Mouse (Mus musculus) neural tube, embryonic 13.5 days (tissue): ENCODE measurements at regions not wholly inside any gene's neighbourhood (a gene's known extent, or its start where the extent isn't known, plus 50 kb on each side); places are given as distances from the start of the nearest gene placed in this dataset.
A peak's percentile ranks its signal among the peaks of the same experiment; 100 is the strongest.

Experiments
- ATAC-seq: fragments of 200-750 bp; cut with Nextera tagmentation; 2 replicates; pipeline ENCODE4 v1.8.0; 2017; ENCODE audit warnings: low read depth, mild to moderate bottlenecking, moderate TSS enrichment, moderate library complexity
- H3K27ac ChIP-seq: fragments of 300-500 bp; sonication (generic); replicated peaks from 2 replicates; pipeline ENCODE4 v1.5.1; 2015; ENCODE audit warnings: moderate library complexity, mild to moderate bottlenecking, inconsistent platforms
- H3K27me3 ChIP-seq: fragments of 300-500 bp; sonication (generic); 2 replicates; pipeline ENCODE4 v1.6.1; 2015; ENCODE audit warnings: mild to moderate bottlenecking, inconsistent platforms
- H3K36me3 ChIP-seq: fragments of 300-500 bp; sonication (generic); 2 replicates; pipeline ENCODE4 v1.6.1; 2015; ENCODE audit warnings: mild to moderate bottlenecking, inconsistent platforms
- H3K4me1 ChIP-seq: fragments of 300-500 bp; sonication (generic); replicated peaks from 2 replicates; pipeline ENCODE4 v1.6.1; 2015; ENCODE audit warnings: inconsistent platforms
- H3K4me2 ChIP-seq: fragments of 300-500 bp; sonication (generic); 2 replicates; pipeline ENCODE4 v1.6.1; 2015; ENCODE audit warnings: inconsistent platforms, mild to moderate bottlenecking, moderate library complexity
- H3K4me3 ChIP-seq: fragments of 300-500 bp; sonication (generic); 2 replicates; pipeline ENCODE4 v1.5.1; 2015; ENCODE audit warnings: mild to moderate bottlenecking, inconsistent platforms
- H3K9ac ChIP-seq: fragments of 300-500 bp; sonication (generic); 2 replicates; pipeline ENCODE4 v1.6.1; 2015; ENCODE audit warnings: moderate library complexity, mild to moderate bottlenecking, inconsistent platforms
- H3K9me3 ChIP-seq: fragments of 300-500 bp; sonication (generic); 2 replicates; pipeline ENCODE4 v1.6.1; 2016; ENCODE audit warnings: inconsistent platforms
- WGBS: fragments of 180-500 bp; shearing (Covaris S2); methylation state at CpG from one replicate; pipeline ENCODE4 v1.1.7; 2015; 5-methylcytosine and 5-hydroxymethylcytosine counted together

GRCm38 (mm10) chr6:50008869-50009268, 101.2 kb upstream of the Mpp6 start:
- Histone ChIP-seq H3K4me3 (no peak overlapping the region), H3K4me2 (no peak overlapping the region), H3K27ac (no peak overlapping the region), H3K36me3 (no peaks in the 10 kb centered on the region), H3K9me3 (no peaks in the 10 kb centered on the region), H3K9ac (no peak overlapping the region), H3K27me3 (no peaks in the 10 kb centered on the region), H3K4me1 (peaks cover 20% of the 10 kb centered on the region)
- ATAC-seq, result no peak
- 66% methylated on average over 3 of the region's 3 CpGs for WGBS

DNA sequence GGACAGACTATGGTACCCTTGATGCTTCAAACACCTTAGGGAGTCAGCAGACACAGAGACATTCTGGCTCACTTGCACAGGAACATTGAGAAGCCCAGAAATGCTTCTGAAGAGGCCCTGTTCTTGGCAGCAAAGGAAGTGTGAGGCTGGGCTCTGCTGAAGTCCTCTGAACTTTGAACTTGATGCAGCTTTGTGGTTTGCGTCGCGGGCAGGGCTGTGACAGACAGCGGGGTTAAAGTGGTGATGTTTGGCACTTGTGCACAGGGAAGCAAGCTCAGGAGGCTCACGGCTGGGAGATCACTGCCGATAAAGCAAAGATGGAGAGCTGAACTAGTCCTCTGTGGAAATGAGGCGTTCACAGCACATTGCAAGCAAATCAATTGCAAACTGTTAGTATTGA, 100.7 kb upstream of the Mpp6 start:
- Histone ChIP-seq H3K9me3 (no peaks in the 10 kb centered on the region), H3K4me1 (peaks cover 20% of the 10 kb centered on the region), H3K4me2 (no peak overlapping the region), H3K9ac (no peak overlapping the region), H3K27ac (no peak overlapping the region), H3K27me3 (no peaks in the 10 kb centered on the region), H3K4me3 (no peak overlapping the region), H3K36me3 (no peaks in the 10 kb centered on the region)
- no peak for ATAC-seq
- WGBS, result 79% methylated on average over 7 of the region's 7 CpGs

DNA sequence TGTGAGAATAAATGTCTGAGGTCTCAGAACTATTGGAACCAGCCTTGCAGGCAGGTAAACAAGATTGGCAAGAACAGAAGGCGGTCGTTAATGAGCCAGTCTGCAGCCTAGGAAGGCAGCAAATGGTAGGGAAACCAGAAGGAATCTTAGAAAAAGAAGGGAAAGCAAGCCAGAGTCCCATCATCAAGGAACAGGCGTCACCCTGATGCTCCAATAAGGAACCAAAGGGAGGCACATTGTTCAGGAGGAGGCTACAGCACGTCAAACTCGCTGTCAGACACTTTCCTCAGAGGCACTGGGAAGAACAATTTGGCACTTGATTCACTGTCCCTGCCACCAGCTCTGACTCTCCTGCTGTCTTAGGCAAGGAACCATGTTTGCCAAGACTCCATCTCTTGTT, 100.2 kb upstream of the Mpp6 start:
- ATAC-seq, result no peak
- no peak overlapping the region for H3K9ac ChIP-seq
- H3K9me3 ChIP-seq, result no peaks in the 10 kb centered on the region
- H3K4me3 ChIP-seq, result no peak overlapping the region
- no peak overlapping the region for H3K4me2 ChIP-seq
- no peaks in the 10 kb centered on the region for H3K27me3 ChIP-seq
- no peaks in the 10 kb centered on the region for H3K36me3 ChIP-seq
- H3K27ac ChIP-seq, result no peak overlapping the region
- H3K4me1 ChIP-seq, result peaks cover 20% of the 10 kb centered on the region
- 78% methylated on average over 5 of the region's 5 CpGs for WGBS

DNA sequence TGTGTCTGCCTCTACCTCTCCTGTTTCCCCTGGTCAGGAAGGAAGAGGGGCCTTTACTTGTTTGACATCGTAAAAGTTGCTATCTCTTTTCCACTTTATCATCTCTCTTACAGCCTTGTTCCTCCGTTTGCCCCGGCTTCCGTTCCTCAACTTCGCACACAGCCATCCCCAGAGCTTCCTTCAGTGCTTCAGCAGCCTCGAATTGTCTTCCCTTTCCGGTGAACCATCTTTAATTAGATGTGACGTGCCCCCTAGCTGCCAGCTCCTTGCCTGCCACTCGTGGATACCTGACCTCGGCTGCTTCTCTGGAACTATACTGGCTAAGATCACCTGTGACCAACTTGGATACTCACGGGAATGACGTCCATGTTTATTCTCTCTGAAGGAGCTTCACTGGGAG, 99.0 kb upstream of the Mpp6 start:
- Histone ChIP-seq H3K9me3 (no peaks in the 10 kb centered on the region), H3K27me3 (no peaks in the 10 kb centered on the region), H3K36me3 (no peaks in the 10 kb centered on the region), H3K4me1 (peaks cover 20% of the 10 kb centered on the region), H3K4me3 (no peak overlapping the region), H3K9ac (no peak overlapping the region), H3K27ac (0 out of 2 replicates have a peak overlapping the region, but pooled peaks have one; percentile 18), H3K4me2 (no peak overlapping the region)
- 87% methylated on average over 12 of the region's 12 CpGs for WGBS
- no peak for ATAC-seq

- ATAC-seq, result peak; percentile 62
- 36% methylated on average over 5 of the region's 5 CpGs for WGBS
- H3K27ac ChIP-seq, result peak overlapping the region; percentile 18
These were observed 98.1 kb upstream of the Mpp6 start for GRCm38 (mm10) chr6:50011746-50012453.

DNA sequence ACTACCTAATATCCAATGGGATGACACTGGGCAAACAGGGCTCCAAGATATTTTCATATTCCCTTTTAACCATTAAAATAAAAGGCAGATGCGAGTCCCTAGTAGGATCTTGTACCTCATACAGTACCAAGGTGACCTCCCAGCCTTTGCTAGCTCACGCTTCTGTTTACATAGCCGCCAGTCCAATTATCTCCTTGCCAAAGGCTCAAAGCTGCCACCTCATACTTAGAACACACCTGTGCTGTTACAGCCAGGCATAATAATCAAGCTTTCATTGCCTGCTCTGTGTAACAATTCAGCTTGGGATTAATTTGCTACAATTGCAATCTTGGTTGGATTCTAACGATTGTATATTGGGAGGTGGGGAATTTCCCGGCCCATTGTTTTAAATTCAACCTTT, 97.0 kb upstream of the Mpp6 start:
- WGBS, result 79% methylated on average over 5 of the region's 5 CpGs

More at GRCm38 (mm10) chr6:50011746-50012453, 98.1 kb upstream of the Mpp6 start:
- Histone ChIP-seq H3K36me3 (no peaks in the 10 kb centered on the region), H3K27me3 (no peaks in the 10 kb centered on the region), H3K9ac (no peak overlapping the region), H3K9me3 (no peaks in the 10 kb centered on the region), H3K4me3 (no peak overlapping the region), H3K4me1 (peaks cover 20% of the 10 kb centered on the region), H3K4me2 (no peak overlapping the region)

DNA sequence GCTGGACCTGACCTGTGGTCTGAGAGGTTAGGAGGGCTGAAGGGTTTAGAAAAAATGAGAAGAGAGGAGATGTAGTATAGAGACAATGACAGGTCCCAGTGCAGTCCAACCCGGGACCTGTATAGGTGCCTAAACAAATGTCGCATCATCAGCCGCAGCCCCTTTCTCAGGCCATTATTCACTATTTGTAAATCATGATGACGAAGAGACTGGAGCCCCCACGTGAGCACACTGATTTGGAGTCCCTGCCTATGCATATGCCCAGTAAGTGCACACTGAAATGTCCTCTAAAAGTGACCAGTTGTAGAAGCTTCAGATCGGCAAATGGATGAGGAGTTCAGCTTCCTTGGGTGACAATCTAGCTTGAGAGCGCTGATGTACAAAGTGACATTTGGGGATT, 96.2 kb upstream of the Mpp6 start:
- H3K9me3 ChIP-seq, result no peaks in the 10 kb centered on the region
- peaks cover 20% of the 10 kb centered on the region for H3K4me1 ChIP-seq
- H3K27ac ChIP-seq, result no peak overlapping the region
- no peaks in the 10 kb centered on the region for H3K36me3 ChIP-seq
- no peak overlapping the region for H3K4me3 ChIP-seq
- H3K27me3 ChIP-seq, result no peaks in the 10 kb centered on the region
- H3K9ac ChIP-seq, result no peak overlapping the region
- H3K4me2 ChIP-seq, result no peak overlapping the region
- no peak for ATAC-seq
- WGBS, result 79% methylated on average over 7 of the region's 7 CpGs

More for the DNA sequence above, 97.0 kb upstream of the Mpp6 start:
- H3K9me3 ChIP-seq, result no peaks in the 10 kb centered on the region
- H3K4me2 ChIP-seq, result no peak overlapping the region
- no peaks in the 10 kb centered on the region for H3K27me3 ChIP-seq
- no peak for ATAC-seq
- no peak overlapping the region for H3K9ac ChIP-seq
- H3K4me3 ChIP-seq, result no peak overlapping the region
- H3K36me3 ChIP-seq, result no peaks in the 10 kb centered on the region
- no peak overlapping the region for H3K27ac ChIP-seq
- H3K4me1 ChIP-seq, result peaks cover 20% of the 10 kb centered on the region

- WGBS, result 92% methylated on average over 6 of the region's 6 CpGs
- Histone ChIP-seq H3K4me3 (no peak overlapping the region), H3K27ac (no peak overlapping the region), H3K9ac (no peak overlapping the region), H3K36me3 (no peaks in the 10 kb centered on the region), H3K4me2 (no peak overlapping the region), H3K9me3 (no peaks in the 10 kb centered on the region), H3K4me1 (peaks cover 6% of the 10 kb centered on the region), H3K27me3 (no peaks in the 10 kb centered on the region)
- ATAC-seq, result no peak
These were observed 82.1 kb upstream of the Mpp6 start for GRCm38 (mm10) chr6:50027981-50028380.

DNA sequence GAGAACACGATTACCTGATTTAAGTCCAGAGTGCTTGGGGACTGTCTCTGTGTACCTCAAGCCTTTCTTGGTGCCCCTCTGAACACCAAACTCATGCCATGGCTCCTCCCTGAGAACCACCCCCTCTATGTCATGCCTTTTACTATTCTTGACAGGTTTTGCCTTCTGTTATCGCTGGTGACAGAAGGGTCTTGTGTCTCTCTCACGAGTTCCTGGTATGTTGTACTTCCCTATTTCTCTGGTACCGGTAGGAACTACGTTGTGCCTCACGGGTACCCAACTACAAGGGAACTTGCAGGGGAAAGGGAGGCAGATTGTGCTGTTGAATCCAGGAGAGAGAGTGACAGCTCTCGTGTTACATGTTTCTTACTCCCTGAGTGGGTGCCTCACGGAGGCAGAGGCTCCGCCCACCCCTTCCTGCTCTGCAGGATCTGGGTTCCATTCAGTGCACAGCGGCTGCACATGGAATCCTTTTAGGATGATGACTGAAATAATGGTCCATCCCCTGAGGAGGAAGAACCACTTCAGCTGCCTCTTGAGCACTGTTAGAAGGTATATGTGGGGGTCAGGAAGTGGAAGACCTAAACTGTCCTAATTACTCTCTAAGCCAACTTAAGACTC, 80.0 kb upstream of the Mpp6 start:
- H3K27ac ChIP-seq, result no peak overlapping the region
- peaks cover 14% of the 10 kb centered on the region for H3K4me1 ChIP-seq
- H3K4me3 ChIP-seq, result no peak overlapping the region
- H3K27me3 ChIP-seq, result no peaks in the 10 kb centered on the region
- H3K9me3 ChIP-seq, result no peaks in the 10 kb centered on the region
- 68% methylated on average over 10 of the region's 10 CpGs for WGBS
- H3K9ac ChIP-seq, result no peak overlapping the region
- no peak overlapping the region for H3K4me2 ChIP-seq
- no peak for ATAC-seq
- H3K36me3 ChIP-seq, result no peaks in the 10 kb centered on the region

DNA sequence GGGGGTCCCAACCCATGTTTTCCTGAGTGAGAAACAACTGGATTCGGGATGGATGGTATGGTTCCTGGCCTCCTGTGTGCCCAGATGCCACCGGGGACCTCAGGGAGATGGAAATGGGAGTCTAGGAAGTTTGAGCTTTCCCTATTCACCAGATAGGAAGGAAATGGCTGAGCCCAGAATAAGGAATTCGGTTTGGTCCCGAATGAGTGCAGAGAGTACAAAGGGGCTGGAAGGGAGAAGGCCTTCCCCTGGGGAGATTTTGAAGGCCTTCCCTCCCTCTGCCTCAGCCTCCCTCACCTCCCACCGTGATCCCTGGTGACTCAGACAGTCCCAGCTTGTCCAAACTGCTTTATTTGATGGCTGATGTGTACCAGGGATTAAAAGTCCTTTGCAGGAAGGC, 78.7 kb upstream of the Mpp6 start:
- no peaks in the 10 kb centered on the region for H3K36me3 ChIP-seq
- no peak overlapping the region for H3K9ac ChIP-seq
- H3K4me3 ChIP-seq, result no peak overlapping the region
- WGBS, result 72% methylated on average over 5 of the region's 5 CpGs
- no peak for ATAC-seq
- H3K27ac ChIP-seq, result no peak overlapping the region
- H3K4me2 ChIP-seq, result no peak overlapping the region
- peaks cover 14% of the 10 kb centered on the region for H3K4me1 ChIP-seq
- H3K27me3 ChIP-seq, result no peaks in the 10 kb centered on the region
- H3K9me3 ChIP-seq, result no peaks in the 10 kb centered on the region

- no peak overlapping the region for H3K4me3 ChIP-seq
- H3K4me1 ChIP-seq, result peaks cover 15% of the 10 kb centered on the region
- ATAC-seq, result no peak
- H3K36me3 ChIP-seq, result no peaks in the 10 kb centered on the region
- H3K9me3 ChIP-seq, result no peaks in the 10 kb centered on the region
- H3K4me2 ChIP-seq, result peak overlapping the region; percentile 26; the same call in 1 of the 2 replicates
- H3K9ac ChIP-seq, result no peak overlapping the region
- 61% methylated on average over 15 of the region's 15 CpGs for WGBS
- H3K27me3 ChIP-seq, result no peaks in the 10 kb centered on the region
- peak overlapping the region; percentile 64 for H3K27ac ChIP-seq
These were observed 77.0 kb upstream of the Mpp6 start for GRCm38 (mm10) chr6:50032894-50033595.

DNA sequence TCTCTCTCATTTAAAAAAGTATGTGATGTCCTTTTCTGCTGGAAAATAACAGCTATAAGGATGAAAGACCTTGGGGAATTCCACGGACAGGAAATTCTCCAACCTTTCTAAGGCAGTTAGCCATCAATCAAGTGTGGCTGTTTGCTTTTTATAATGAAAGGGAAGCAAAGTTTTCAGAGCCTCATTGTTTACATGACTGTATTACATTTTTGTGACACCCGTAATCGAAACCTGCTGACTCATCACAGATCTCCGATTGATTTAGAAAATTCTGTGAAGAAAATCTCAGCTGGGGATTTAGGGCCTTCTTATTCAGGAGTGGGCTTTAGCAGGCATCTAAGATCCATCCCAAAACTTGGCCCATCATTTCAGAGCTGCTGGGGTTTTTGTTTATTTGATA, 72.4 kb upstream of the Mpp6 start:
- Histone ChIP-seq H3K4me2 (no peak overlapping the region), H3K27ac (no peak overlapping the region), H3K9ac (no peak overlapping the region), H3K4me1 (peaks cover 17% of the 10 kb centered on the region), H3K9me3 (no peaks in the 10 kb centered on the region), H3K4me3 (no peak overlapping the region), H3K27me3 (no peaks in the 10 kb centered on the region), H3K36me3 (no peaks in the 10 kb centered on the region)
- WGBS, result 66% methylated on average over 4 of the region's 4 CpGs
- ATAC-seq, result no peak
